Mouse (Mus musculus) brain, adult 10 weeks (tissue): ENCODE data around the gene Frmd4a. TPM values are rescaled to one million over a fixed set of nuclear protein-coding genes. Genes with fewer than 3 reads are reported as not detected.

ENCODE experiments used
- polyA plus RNA-seq: library from polyadenylated mRNA; stranded (reverse); fragments of 350-450 nt; fragmentation: Illumina TruSeq; extraction: RNeasy Lipid Tissue Mini Kit (QIAGEN cat#74804); gene quantifications from one replicate; pipeline ENCODE4 v1.2.3, GENCODE M21; 2015; ENCODE audit warnings: low read depth, low replicate concordance

Frmd4a gene
- polyA plus RNA-seq: 22.5 TPM

GRCm38 (mm10) chr2:4017528-4018288 is at the start of gene Frmd4a:
Frmd4a (plus strand) TSS chr2:4017717.

GRCm38 (mm10) chr2:4651500-4652285 is 634.2 kb downstream of the Frmd4a start, which contains the start of gene Prpf18:
Prpf18 (minus strand) TSS chr2:4652113.

